Mouse (Mus musculus) C2C12 (cell line): ENCODE data around the gene Tgfb1i1.
A peak's percentile ranks its signal among the peaks of the same experiment; 100 is the strongest.

Source experiments
- CTCF ChIP-seq: IDR thresholded peaks from one replicate; pipeline ENCODE4 v1.5.1; 2011; ENCODE audit not compliant: control insufficient read depth, insufficient read depth, insufficient read length
- MAX ChIP-seq: IDR thresholded peaks from one replicate; pipeline ENCODE4 v1.6.1; 2011; ENCODE audit warnings: mild to moderate bottlenecking, control low read depth
- MYOG ChIP-seq: IDR thresholded peaks from one replicate; pipeline ENCODE4 v1.6.1; 2011; ENCODE audit not compliant: control insufficient read depth, insufficient read length; ENCODE audit errors: extremely low read depth

DNA sequence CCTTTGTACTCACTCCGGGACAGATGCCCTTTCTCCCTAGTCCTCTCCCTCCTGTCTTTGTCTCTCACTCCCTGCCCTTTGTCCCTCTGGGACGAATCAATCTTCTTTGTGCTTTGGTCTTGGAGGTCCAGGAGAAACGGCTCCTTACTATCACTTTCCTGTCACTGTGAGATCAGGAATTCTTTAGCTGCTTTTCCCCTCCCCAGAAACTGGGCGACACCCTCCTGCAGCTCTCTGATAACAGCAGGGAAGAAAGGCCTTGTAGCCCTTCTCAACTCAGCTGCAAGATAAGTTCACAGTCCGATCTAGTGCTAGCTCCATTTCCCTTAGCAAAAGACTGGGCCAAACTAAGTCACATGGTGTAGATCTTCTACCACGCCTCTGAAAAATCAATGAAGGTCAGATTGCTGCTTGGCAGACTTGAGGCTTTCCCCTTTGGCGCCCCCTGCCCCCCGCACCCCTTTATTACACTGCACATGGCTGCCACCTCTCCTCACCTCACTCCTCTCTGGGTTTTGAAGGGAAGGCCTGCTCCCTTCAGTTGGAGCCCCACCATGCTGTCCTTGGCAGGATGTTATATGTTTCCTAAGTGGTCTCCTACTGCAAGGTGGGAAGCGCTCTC is 42.4 kb downstream of the Tgfb1i1 start:
- TF ChIP-seq MAX (no peak), CTCF (peak; percentile 12), MYOG (no peak)
